Mouse (Mus musculus) limb, embryonic 13.5 days (tissue): ENCODE measurements at regions not wholly inside any gene's neighbourhood (a gene's known extent, or its start where the extent isn't known, plus 50 kb on each side); places are given as distances from the start of the nearest gene placed in this dataset.

Source experiments
- ATAC-seq: fragments of 200-750 bp; cut with Nextera tagmentation; 2 replicates; pipeline ENCODE4 v1.8.0; 2017; ENCODE audit warnings: low read depth, moderate number of reproducible peaks, moderate TSS enrichment; ENCODE audit not compliant: low FRiP score
- H3K27ac ChIP-seq: fragments of 300-500 bp; sonication (generic); 2 replicates; pipeline ENCODE4 v1.5.1; 2015; ENCODE audit warnings: inconsistent platforms, mild to moderate bottlenecking, moderate library complexity
- H3K27me3 ChIP-seq: fragments of 300-500 bp; sonication (generic); 2 replicates; pipeline ENCODE4 v1.6.1; 2015; ENCODE audit warnings: mild to moderate bottlenecking, inconsistent platforms
- H3K36me3 ChIP-seq: fragments of 300-500 bp; sonication (generic); 2 replicates; pipeline ENCODE4 v1.6.1; 2015; ENCODE audit warnings: inconsistent platforms, mild to moderate bottlenecking, moderate library complexity
- H3K4me1 ChIP-seq: fragments of 300-500 bp; sonication (generic); 2 replicates; pipeline ENCODE4 v1.6.1; 2015; ENCODE audit warnings: inconsistent platforms
- H3K4me2 ChIP-seq: fragments of 300-500 bp; sonication (generic); replicated peaks from 2 replicates; pipeline ENCODE4 v1.6.1; 2015; ENCODE audit warnings: inconsistent platforms, mild to moderate bottlenecking, moderate library complexity
- H3K4me3 ChIP-seq: fragments of 300-500 bp; sonication (generic); 2 replicates; pipeline ENCODE4 v1.5.1; 2015; ENCODE audit warnings: moderate library complexity, mild to moderate bottlenecking, inconsistent platforms
- H3K9ac ChIP-seq: fragments of 300-500 bp; sonication (generic); 2 replicates; pipeline ENCODE4 v1.6.1; 2015; ENCODE audit warnings: mild to moderate bottlenecking, inconsistent platforms
- H3K9me3 ChIP-seq: fragments of 300-500 bp; sonication (generic); 2 replicates; pipeline ENCODE4 v1.6.1; 2016; ENCODE audit warnings: inconsistent platforms
- WGBS: fragments of 180-500 bp; shearing (Covaris S2); methylation state at CpG from one replicate; pipeline ENCODE4 v1.1.7; 2015; 5-methylcytosine and 5-hydroxymethylcytosine counted together

- no peak overlapping the region for H3K4me3 ChIP-seq
- no peak overlapping the region for H3K9ac ChIP-seq
- 87% methylated on average over 2 of the region's 2 CpGs for WGBS
- ATAC-seq, result no peak
- no peaks in the 10 kb centered on the region for H3K36me3 ChIP-seq
- no peaks in the 10 kb centered on the region for H3K27me3 ChIP-seq
- no peak overlapping the region for H3K4me2 ChIP-seq
- no peak overlapping the region for H3K27ac ChIP-seq
- no peaks in the 10 kb centered on the region for H3K4me1 ChIP-seq
- no peaks in the 10 kb centered on the region for H3K9me3 ChIP-seq
These were observed 113.5 kb downstream of the Neurod6 start for GRCm38 (mm10) chr6:55567521-55567920.

- H3K4me1 ChIP-seq, result no peaks in the 10 kb centered on the region
- H3K36me3 ChIP-seq, result no peaks in the 10 kb centered on the region
- H3K27ac ChIP-seq, result no peak overlapping the region
- no peaks in the 10 kb centered on the region for H3K9me3 ChIP-seq
- H3K27me3 ChIP-seq, result no peaks in the 10 kb centered on the region
- no peak for ATAC-seq
- H3K4me3 ChIP-seq, result no peak overlapping the region
- H3K9ac ChIP-seq, result no peak overlapping the region
- H3K4me2 ChIP-seq, result no peak overlapping the region
- 77% methylated on average over 14 of the region's 14 CpGs for WGBS
These were observed 113.8 kb downstream of the Adcyap1r1 start for GRCm38 (mm10) chr6:55565260-55566209.

GRCm38 (mm10) chr6:55560606-55561005 is 108.8 kb downstream of the Adcyap1r1 start:
- Histone ChIP-seq H3K27me3 (no peaks in the 10 kb centered on the region), H3K9me3 (no peaks in the 10 kb centered on the region), H3K4me3 (no peak overlapping the region), H3K36me3 (no peaks in the 10 kb centered on the region), H3K9ac (no peak overlapping the region), H3K27ac (no peak overlapping the region), H3K4me2 (no peak overlapping the region), H3K4me1 (no peaks in the 10 kb centered on the region)
- WGBS, result 52% methylated on average over 5 of the region's 5 CpGs
- ATAC-seq, result no peak

GRCm38 (mm10) chr6:55559797-55560196 is 108.0 kb downstream of the Adcyap1r1 start:
- Histone ChIP-seq H3K27ac (no peak overlapping the region), H3K36me3 (no peaks in the 10 kb centered on the region), H3K4me1 (no peaks in the 10 kb centered on the region), H3K4me3 (no peak overlapping the region), H3K9ac (no peak overlapping the region), H3K9me3 (no peaks in the 10 kb centered on the region), H3K27me3 (no peaks in the 10 kb centered on the region), H3K4me2 (no peak overlapping the region)
- WGBS, result 87% methylated on average over 11 of the region's 11 CpGs
- no peak for ATAC-seq
